Mouse (Mus musculus) ovary, postnatal 36 days (tissue): Measurements from ENCODE around the gene Camsap3.

Experiments
- DNase-seq: peaks from one replicate; pipeline ENCODE4 v3.0.0; 2022; ENCODE audit warnings: low spot score, mixed read lengths

Camsap3 gene

DNA sequence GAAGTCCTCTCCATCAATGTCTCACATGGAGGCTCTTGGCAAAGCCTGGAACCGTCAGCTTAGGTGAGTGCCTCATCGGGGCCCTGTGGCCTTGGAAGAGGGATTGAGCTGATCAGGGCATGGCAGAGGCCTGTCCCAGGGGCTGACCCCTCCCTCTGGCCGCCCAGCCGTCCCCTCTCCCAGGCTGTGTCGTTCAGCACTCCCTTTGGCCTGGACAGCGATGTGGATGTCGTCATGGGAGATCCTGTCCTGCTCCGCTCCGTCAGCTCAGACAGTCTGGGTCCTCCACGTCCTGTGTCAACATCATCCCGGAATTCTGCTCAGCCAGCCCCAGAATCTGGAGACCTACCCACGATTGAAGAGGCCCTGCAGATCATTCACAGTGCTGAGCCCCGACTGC is 16.3 kb downstream of the Camsap3 start:
- DNase-seq, result no peak

- DNase-seq, result peak; percentile 47
Observed at GRCm38 (mm10) chr8:3606593-3606992, 19.5 kb downstream of the Camsap3 start.

- DNase-seq, result no peak
Observed at GRCm38 (mm10) chr8:3607822-3608221, 20.7 kb downstream of the Camsap3 start.

DNA sequence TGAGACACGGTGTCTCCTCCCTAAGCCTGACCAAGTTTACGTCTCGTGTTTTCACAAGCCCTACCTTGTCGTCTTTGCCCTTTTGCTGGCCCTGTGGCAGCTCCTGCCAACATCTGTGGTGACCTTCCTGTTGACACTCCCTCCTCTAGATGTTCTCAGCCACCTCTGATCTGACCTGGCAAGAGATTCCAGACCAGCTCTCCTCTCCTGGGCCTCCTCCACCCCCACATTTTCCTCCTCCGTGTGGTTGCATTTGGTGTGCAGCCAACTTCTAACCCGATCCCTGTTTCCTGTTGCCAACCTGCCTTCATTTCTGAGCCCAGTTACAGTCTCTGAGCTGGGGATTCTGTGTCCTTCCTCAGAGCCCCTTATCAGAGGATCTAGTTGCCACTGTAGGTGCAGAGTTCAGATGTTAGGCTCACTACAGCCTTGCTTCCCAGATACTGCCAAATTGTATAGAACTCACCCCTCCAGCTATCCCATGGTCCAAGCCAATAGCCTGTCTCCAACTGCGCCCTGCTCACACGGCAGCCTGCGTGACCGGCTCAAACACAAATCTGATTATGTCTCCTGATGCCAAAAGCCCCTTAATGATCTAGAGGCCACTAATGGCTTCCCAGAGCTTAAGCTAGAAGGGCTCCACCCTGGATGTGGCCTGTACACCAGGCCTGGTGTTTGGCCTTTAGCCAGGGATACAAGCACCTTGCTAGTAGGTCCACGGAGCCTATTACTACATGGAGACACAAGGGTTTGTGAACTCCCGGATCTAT is 22.1 kb downstream of the Camsap3 start:
- peak; percentile 51 for DNase-seq

DNA sequence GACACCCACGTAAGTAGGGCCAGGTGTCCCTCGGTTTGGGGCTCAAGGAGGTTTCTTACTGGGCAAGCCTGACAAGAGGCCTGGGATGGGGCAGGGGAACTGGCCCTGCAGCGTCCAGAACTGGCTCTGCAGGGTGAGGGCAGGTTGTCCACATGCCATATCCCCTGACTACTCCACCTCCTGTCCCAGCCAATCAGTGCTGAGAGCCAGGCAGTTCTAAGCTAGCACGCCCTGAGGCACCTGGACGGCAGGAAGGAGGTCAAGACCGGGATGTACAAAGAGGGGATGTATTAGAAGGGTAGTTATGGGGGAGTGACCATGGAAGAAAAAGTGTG is 22.7 kb downstream of the Camsap3 start:
- no peak for DNase-seq

DNA sequence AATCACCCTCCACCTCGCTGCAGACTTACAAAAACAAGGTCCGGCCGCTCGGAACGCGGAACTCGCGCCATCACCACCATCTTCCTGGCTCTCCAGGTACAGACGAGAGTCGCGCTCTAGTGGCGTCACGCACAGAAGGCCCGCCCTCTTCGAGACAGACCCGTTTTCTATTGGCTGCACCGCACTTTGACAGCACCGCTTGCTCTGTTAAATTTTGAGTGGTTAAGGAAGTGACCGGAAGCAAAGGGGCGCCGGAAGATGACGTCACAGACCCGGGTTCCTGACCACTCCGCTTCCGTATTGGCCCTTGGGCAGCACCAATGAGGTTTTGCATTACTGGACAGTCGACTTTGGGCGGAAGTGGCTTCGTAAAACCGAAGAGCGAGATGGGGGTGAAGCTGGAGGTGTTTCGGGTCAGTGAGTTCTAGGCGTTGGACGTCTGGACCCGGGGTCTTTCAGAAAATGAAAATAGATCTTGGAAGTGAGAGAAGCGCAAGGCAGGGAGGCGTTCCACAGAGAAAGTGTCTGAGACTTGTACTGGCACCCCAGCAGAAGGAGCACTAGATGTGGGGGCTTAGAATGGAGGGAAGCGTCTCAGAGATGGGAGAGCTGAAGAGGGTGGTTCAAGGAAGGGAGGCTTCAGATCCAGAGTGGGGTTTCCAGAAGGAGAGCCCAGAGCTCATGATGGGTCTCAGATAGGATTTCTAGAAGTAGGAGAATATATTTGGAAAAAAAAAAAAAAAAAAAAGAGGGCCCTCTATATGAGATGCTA is 34.3 kb downstream of the Camsap3 start, which contains the start of the genes Xab2 and Pet100:
TSS of gene Xab2 (minus strand) at position 118 of the 772 bp plus-strand sequence.
TSS of gene Pet100 (plus strand) at position 350 of the 772 bp plus-strand sequence.
- DNase-seq, result peak; percentile 97

DNA sequence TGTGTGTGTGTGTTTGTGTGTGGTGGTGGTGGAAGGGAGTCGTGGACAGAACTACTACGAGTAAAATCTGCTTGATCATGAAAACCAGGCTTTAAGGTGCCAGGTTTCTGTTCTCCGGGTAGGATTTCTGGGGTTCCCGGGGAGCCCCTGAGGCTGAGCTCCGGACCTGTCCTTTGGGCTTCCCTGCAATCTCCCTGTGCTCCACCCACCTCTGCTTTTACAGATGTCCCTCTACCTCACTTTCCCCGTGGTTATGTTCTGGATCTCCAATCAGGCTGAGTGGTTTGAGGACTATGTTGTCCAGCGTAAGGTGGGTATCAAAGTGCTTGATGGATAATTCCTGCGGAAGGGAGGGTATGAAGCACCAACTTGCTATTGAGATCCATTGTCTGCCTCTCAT is 35.0 kb downstream of the Camsap3 start:
- DNase-seq, result no peak

GRCm38 (mm10) chr8:3625445-3625844 is 38.4 kb downstream of the Camsap3 start, which contains the start of gene Pcp2:
TSS of gene Pcp2 (minus strand) at chr8:3625545.
- DNase-seq, result no peak

GRCm38 (mm10) chr8:3626971-3627370 is 39.9 kb downstream of the Camsap3 start:
- no peak for DNase-seq

DNA sequence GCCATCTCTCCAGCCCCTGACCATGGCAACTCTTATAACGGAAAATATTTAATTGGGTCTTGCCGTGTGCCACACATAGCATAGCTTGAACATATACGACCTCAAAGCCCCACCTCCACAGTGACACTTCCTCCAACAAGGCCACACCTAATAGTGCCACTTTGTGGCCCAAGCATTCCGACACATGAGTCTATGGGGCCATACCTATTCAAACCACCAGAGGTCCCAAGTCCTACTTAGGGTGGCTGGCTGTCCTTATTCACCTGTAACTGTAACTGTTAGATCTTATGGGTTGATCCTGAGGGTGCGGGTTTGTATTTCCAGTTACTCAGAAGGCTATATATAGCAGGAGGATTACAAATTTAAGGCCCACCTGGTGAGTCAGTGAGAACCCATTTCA is 40.9 kb downstream of the Camsap3 start:
- DNase-seq, result no peak

DNA sequence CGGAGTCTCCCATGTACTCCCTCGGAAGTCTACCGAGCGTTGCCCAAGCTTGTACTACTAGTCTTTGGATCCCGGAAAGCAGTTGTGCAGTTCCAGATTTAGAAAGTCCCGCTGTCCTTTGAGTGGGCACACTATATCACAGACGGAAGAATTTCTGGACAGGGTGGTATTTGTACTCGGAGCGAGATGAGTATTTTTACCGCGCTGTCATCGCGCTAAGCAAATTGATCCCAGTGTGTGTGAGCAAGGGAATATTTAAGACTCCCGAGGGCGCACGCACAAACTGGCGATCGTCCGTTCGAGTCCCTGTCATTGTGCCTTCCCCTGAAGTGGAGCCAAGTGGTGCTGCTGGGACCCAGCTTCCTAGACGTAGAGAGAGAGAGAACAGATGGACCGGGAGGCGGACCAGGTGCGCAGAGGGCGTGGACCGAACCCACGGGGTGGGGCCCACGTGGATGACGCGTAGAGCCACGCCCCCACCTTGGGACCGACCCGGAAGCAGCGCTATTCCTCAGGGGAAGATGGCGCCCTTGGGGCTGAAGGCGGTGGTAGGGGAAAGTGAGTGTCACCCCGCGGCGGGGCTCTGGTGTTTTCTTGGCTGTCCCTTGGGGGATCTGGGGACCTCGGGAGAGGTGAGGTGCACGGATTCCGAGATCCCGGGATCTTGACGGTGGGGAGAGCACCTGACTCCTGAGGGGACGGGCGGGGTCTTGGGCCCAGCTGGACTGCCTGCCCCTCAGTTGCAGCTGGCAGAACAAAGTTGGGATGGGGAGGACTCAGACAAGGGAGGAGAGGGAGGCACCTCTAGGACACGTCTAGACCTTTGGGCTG is 43.8 kb downstream of the Camsap3 start, which contains the start of gene Stxbp2:
TSS of gene Stxbp2 (plus strand) at position 309 of the 831 bp plus-strand sequence.
- peak; percentile 75 for DNase-seq

- DNase-seq, result no peak
Observed at GRCm38 (mm10) chr8:3631478-3631875, 44.4 kb downstream of the Camsap3 start.

DNA sequence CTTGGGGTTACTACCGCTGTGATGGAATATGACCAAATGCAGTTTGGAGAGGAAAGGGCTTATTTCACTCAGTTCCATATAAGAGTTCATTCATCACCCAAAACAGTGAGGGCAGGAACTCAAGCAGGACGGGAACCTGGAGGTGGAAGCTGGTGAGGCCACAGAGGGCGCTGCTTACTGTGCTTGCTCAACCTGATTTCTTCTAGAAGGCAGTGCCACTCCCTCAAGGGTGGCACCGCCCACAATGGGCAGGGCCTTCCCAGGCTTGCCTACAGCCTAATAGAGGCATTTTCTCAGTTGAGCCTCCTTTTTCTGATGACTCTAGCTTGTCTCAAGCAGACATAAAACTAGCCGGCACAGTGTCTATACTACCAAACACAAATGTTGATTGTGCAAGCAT is 58.7 kb downstream of the Camsap3 start:
- DNase-seq, result peak; percentile 52

- no peak for DNase-seq
Observed at GRCm38 (mm10) chr8:3646824-3647531, 59.9 kb downstream of the Camsap3 start.

DNA sequence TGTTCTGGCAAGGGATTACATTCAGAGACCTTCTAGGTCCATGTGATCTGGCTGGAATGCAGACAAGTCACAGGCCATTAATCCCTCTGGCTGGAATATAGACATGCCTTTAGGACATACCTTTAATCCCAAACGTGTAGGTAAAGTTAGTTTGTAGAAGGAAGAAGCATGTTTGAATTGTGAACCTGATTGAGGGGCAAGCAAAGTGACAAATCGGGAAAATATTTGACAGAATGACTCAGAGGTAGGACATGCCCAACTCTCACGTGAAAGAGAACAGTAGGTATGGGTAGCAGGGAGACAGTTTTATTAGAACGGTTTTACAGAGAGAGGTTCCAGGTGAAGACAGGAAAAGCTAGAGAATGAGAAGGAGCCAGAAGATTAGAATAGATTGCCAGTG is 60.5 kb downstream of the Camsap3 start:
- DNase-seq, result no peak

DNA sequence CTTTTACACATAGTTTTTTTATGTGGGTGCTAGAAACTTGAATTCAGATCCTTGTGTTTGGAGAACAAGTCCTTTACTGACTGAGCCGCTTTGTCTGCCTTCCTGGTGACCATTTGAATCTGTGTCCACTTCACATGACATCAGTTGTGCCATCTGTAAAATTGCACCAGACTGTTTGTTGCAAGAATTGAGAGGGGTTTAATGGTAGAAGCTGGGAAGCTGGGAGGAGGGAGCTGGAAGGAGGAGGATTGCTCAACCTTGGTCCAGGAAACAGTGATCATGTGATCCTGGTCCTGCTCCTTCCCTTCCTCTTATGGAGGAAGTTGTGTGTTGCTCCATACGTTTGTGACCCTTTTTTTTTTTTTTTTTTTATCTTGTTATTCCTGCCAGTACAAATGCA is 61.2 kb downstream of the Camsap3 start:
- DNase-seq, result no peak

DNA sequence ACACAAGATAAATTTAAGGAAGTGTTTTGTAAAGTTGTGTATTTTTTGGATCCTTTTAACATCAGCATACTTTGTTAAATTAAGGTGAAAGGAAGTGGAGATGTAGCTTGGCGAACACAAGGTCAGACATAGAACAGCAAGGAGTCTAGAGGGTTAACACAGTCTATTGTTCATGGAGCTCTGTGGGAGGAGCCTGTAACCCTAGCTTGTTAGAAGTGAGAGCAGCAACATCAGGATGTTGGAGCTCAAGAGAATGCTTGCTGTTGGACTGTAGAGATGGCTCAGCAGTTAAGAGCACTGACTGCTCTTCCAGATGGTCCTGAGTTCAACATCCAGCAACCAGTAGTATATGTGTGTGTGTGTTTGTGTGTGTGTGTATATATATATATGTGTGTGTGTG is 61.9 kb downstream of the Camsap3 start:
- no peak for DNase-seq

- no peak for DNase-seq
Observed at GRCm38 (mm10) chr8:3652845-3653244, 65.8 kb downstream of the Camsap3 start.

DNA sequence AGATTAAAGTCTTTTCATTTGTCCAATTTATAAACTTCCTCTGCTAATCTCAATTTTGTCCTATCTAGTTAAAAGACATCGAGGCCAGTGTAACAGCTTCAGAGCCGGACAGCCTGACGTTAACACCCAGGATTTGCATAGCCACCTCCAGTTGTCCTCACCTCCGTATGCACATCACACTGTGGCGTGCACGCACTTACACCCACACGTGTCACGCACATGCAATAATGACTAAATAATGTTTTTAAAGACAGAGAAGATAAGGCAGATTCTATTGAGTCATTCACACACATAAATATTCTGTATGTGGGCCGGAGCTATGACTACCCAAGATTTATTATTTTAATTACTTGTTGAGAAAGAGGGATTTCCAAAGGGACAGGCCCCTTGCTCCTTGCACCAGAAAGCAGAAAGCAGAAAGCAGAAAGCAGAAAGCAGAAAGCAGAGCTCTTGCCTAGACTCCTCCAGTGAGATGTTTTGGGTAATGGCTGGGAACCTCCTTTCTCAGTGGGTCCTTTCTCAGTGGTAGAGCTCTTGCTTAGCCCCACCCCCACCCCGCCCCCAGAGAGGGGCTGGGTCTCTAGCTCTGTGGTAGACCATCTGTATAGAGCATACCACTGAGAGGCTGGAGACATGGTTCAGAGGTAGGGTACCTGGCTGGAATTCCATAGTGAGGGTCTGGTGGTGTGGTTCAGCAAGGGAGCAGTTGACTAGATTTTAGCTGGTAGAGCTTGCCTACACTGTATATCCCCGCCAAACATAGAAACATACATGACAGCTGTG is 67.8 kb downstream of the Camsap3 start:
- no peak for DNase-seq

GRCm38 (mm10) chr8:3655526-3655925 is 68.4 kb downstream of the Camsap3 start, which contains the start of gene Retn:
TSS of gene Retn (plus strand) at chr8:3655770.
- no peak for DNase-seq
